Mouse (Mus musculus) central nervous system, embryonic 18 days (tissue): ENCODE results near the gene Rtp1. TPM values are rescaled to one million over a fixed set of nuclear protein-coding genes. Genes with fewer than 3 reads are reported as not detected.

Experiments
- polyA plus RNA-seq: library from polyadenylated mRNA; depleted of rRNA; stranded (reverse); fragments of >200 nt; gene quantifications from 2 replicates; pipeline ENCODE4 v1.2.3, GENCODE M21; 2012; rRNA removed

Gene Rtp1
- 0.21 and 0.23 TPM in 2 replicates for polyA plus RNA-seq

GRCm38 (mm10) chr16:23428647-23429319, at the start of gene Rtp1:
Gene Rtp1, plus strand, starts transcription at chr16:23429133.

Other genes starting within 250 kb of the Rtp1 start
- 24.5 and 27.1 TPM in 2 replicates for gene St6gal1, start 204.4 kb upstream of the Rtp1 start, polyA plus RNA-seq
- gene Rtp4, start 91.2 kb downstream of the Rtp1 start, polyA plus RNA-seq: 7.2 and 9.8 TPM in 2 replicates
- gene Masp1, start 91.7 kb downstream of the Rtp1 start, polyA plus RNA-seq: 43.0 and 45.4 TPM in 2 replicates